Mouse (Mus musculus) spleen, postnatal 4 days (tissue): ENCODE results near the gene Rhpn2.

Experiments used
- DNase-seq, 2 experiments: peaks; one replicate each; pipeline ENCODE4 v3.0.0; 2022; ENCODE audit warnings: low spot score in 2 of 2

Gene Rhpn2

DNA sequence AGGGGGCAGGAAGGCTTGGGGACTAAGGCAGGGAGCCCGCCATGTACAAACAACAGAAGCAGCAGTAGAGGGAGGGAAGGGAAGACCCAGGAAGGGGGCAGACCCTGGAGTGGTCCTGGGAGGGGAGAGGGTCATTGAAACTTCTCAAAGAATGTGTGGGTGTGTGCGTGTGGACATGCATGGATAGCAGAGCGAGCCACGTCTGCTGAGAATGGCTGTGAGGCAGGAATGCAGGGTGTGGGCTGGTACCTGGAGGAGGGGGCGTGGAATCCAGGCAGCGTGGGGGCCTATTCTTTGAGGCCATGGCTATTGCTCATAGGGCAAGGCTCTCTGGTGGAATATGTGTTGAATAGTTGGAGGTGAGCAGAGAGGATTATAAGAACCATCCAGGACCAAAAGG is 54.7 kb downstream of the Rhpn2 start:
- DNase-seq: no peak

DNA sequence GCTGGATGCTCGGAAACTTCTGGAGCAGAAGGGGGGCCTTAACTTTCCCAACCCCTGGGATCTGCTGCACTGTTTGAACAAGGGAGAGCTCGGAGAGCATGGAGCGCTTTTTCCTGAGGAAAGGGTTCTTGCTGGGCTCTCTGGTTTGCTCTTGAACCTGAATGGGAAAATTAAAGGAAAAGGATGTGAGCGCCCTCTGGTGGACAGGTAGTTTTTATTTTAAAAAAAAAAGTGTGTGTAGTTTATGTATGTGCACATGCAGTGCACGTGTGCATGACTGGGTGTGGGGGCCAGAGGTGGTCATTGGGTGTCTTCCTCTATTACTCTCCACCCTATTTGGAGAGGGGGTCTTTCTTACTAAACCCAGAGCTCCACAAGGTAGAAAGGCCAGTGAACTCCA is 59.0 kb downstream of the Rhpn2 start:
- peak in 1 of 2 experiments; percentile 61 for DNase-seq

DNA sequence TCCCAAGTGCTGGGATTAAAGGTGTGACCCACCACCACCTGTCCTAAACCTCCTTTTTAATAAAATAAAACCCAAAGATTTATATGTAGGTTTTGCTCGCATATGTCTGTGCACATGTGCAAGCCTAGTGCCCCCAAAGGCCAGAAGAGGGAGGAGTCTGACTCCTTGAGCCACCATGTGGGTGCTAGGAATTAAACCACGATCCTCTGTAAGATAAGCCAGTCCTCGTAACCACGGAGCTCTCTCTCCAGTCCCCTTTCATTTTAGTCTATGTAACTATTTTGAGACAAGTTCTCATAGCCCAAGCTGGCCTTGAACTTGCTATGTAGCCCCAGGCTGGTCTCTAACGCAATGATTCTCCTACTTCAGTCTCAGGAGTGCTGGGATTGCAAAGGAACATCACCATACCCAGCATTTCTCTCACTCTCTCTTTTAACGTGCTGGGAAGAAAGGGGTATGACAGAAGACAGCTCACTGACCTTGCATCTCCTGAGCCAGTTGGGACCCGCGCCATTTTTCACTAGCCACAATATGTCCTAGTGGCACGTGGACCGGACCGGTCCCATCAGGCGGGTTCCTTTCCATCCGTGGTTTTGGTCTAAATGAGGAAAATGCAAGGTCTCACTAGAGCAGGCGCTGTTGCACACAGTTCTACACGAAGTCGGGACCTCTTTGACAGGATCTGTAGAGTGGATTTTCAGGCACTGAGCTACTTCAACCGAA is 61.9 kb downstream of the Rhpn2 start:
- peak in 1 of 2 experiments; percentile 65 for DNase-seq

DNA sequence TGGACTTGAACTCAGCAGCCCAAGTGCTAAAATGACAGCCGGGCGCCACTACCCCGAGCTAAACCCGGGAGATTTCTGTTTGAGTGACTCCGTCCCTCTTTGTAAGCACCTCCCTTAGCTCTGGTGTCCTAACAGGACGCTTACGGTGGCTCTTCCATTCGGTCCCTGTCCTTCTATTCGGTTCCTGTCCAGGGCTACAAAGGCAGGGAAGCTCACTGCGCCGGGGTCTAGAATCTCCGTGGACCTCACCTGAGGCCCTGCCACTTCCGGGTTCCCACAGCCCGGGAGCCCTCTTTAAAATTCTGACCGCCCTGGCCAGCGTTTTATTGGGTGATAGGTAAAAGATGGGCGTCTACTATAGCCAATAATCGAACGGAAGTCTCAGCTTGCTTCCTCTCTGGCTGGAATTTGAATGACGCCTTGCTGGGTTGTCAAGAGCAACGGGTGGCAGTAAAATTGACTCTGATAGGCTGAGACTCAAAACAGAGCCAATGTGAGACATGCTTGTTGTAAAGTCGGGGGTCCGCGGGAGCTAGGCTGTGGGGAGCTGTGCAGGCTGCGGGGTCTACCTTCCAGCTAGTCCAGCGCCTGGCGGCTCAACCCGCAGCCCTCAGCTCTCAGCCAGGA is 62.7 kb downstream of the Rhpn2 start, which contains the start of the genes Faap24 and Cep89:
Gene Faap24 (minus strand): TSS at position 295 of the 627 bp plus-strand sequence.
Gene Cep89 (plus strand): TSS at position 494 of the 627 bp plus-strand sequence.
- peak; percentile 88 to 90 for DNase-seq

DNA sequence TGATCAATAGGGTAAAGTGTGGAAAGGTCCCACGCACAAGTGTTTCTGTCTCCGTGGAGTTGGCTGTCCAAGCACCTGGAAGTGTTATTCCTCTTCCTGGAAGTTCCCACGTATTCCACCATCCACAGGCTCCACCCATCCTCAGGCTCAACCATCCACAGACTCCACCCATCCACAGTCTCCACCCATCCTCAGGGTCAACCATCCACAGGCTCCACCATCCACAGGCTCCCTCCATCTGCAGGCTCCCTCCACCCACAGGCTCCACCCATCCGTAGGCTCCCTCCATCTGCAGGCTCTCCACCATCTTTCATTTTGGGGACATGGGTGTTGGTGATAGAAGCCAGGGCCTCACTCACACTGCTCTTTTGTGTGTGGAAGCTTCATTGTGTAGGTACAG is 67.2 kb downstream of the Rhpn2 start:
- no peak for DNase-seq

DNA sequence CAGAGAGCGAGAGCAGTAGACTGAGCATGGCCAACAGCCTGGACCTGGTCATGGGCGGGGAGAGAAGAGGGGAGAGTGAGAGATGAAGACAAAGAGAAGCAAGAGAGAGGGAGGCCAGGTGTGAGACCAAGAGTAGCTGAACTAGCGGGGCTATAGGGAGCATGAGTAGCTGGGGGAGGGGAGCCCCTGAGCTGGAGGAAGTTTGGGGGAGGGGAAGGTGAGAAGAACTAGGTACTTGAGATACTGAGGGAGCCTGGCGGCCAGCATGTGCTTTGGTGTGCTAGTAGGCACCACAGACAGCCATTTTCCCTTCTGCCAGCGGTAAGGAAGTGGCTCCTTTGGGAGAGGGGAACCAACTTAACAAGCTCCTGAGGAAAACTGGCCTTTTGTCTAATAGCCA is 81.3 kb downstream of the Rhpn2 start:
- peak in 1 of 2 experiments; percentile 39 for DNase-seq

DNA sequence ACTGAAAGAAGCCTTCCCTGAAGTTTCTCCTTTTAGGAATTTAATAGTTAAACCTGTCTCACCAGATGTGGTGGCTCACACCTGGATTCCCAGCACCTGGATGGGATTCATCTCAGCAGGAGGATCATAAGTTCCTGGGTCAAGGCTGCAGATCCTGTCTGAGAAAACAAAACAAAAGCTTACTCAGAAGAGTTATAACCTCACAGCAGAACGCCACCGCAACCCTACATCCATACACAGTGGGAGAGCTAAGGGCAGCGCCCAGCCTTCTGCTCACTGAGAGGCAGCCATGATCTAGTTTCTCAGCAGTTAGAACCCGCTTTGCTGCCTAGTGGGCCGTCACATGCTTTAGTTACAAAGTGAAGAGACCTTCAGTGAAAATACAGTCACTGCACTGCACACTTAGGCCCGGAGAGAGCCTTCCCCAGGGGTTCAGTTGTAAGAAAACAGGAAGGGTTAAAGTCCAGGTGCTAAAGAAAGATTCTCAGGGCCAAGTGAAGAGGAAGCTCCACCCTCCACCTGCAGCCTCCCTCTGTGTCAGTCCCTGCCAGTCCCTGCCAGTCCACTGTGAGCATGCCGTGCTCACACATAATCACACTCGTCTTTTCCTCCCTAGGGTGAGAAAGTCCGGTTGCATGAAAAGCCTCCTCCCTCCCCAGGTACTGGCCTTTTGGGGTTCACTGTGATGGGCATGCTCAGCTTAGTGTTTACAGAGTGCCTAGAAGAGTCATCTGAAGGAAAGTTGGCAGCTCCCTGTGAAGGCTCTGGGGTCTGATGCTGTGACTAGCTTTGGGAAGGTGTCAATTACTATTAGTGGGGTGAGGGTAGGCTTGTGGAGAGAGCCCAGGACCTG is 82.1 kb downstream of the Rhpn2 start:
- DNase-seq: peak in 1 of 2 experiments; percentile 30

DNA sequence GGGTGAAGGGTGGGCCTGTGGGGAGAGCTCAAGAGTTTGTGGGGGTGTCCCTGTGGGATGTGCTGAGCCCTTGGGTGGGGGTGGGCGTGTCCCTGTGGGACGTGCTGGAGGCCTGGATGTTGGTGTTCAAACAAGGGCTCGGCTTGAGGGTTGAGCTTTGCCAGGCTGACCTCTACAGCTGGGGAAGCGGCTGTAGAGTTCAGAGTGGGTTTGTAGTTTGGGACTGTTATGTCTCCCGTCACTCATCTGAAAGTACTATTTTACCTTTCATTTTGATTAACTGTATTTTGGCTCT is 82.6 kb downstream of the Rhpn2 start:
- DNase-seq: no peak

DNA sequence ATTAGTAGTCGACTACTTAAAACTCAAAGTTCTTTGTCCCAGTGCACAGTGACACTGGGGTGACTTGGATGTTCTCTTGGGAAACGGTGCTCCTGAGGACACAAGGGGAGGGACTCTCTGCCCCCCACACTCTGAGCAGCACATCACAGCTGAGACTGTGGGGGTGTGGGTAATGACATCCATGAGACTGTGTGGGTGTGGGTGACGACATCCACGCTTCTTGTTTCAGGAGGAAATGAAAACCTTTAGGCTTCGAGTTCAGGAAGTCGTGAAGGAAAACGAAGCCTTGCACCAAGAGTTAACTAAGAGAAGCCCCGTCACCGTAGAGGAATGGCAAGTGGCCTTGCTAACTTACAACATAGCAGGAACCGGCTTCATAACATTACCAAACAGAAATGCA is 89.1 kb downstream of the Rhpn2 start:
- DNase-seq: no peak

DNA sequence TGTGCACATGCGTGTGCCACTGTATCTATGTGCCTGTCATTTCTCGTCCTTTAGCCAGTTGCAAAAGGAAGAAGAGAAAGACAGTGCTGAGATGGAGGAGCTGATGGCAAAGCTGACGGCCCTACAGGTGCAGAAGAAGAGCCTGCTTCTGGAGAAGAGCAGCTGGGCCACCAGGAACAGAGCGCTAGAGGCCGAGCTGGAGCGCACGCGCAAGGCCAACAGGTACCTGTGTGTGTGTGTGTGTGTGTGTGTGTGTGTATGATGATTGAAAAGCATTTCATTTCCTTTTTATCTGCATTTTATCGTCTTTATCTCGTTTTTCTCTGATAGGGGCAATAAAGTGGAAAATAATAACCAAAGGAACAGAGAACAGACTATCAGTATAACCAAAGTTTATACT is 94.2 kb downstream of the Rhpn2 start:
- DNase-seq: no peak

DNA sequence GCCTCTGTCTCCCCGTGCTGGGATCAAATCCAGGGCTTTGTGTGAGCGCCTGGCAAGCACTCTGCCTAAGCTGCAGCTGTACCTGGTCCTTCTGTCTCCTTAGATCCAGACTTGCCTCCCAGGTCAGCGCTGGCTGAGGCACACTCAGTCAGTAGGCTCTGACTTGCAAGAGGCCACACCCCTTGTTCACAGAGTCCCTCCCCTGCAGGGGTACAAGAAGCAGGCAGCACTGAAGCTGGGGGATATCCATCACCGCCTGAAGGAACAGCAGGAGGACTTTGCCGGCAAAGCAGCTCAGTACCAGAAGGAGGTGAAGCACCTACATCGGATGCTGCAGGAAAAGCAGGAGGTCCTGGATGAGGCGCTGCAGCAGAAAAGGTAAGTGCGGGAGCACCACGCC is 101.3 kb downstream of the Rhpn2 start:
- no peak for DNase-seq
